Mouse (Mus musculus) right cerebral cortex, postnatal 25 days (tissue): ENCODE data around the gene Slc25a15.
A peak's percentile ranks its signal among the peaks of the same experiment; 100 is the strongest.

Experiments
- DNase-seq: peaks from one replicate; pipeline ENCODE4 v3.0.0; 2022

The Slc25a15 gene

GRCm38 (mm10) chr8:22398142-22398951 is at the start of gene Slc25a15:
TSS of gene Slc25a15 (minus strand) at chr8:22398597.
- peak; percentile 90 for DNase-seq

- DNase-seq, result no peak
Measured at GRCm38 (mm10) chr8:22411971-22412370, 13.6 kb upstream of the Slc25a15 start.

GRCm38 (mm10) chr8:22411282-22411702 is 12.9 kb upstream of the Slc25a15 start, which contains the start of gene Mrps31:
TSS of gene Mrps31 (plus strand) at chr8:22411361.
- peak; percentile 78 for DNase-seq

DNA sequence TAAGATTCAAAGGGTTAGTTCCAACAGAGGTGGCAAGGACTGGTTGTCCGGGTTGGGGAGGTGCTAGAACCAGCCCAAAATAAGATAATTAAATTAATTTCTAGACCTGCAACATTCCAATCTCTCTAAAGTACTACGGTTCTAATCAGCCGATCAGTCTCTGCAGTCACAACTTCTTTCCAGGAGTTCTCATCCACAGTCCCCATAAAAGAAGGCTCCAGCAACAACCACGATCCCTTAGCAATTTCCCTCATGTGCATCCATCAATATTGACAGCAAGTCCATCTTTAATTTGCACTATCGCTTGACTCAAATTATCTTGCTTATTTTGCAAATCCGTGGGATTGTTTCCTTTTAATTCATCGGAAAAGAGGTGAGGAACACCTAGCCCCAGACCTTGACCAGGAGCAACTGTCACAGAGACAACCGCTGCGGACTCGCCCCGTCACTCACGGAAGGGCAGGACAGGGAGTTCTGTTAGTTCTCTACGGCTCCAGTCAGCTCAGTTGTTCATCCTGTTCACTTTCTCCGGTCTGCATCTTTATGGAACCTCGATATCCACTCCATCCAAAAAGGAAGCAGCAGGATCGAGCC is 12.4 kb upstream of the Slc25a15 start:
- no peak for DNase-seq

- DNase-seq, result no peak
Measured at GRCm38 (mm10) chr8:22405733-22406132, 7.3 kb upstream of the Slc25a15 start.

DNA sequence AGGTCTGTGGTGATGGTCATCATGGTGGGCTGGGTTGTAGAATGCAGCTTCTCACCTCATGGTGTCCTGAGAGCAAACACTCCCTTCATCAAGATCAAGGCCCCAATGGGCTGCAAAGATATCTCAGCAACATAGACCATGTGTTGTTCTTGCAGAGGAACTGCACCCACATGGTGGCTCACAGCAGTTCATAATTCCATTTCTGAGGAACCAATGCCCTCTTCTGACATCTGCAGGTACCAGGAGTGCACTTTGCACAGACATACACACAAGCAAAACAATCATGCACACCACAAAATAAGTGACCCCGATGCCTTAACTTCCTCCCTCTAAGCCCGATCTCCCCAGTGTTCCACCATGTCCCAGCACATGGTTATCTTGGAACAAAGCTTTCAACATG is 4.8 kb upstream of the Slc25a15 start:
- no peak for DNase-seq

DNA sequence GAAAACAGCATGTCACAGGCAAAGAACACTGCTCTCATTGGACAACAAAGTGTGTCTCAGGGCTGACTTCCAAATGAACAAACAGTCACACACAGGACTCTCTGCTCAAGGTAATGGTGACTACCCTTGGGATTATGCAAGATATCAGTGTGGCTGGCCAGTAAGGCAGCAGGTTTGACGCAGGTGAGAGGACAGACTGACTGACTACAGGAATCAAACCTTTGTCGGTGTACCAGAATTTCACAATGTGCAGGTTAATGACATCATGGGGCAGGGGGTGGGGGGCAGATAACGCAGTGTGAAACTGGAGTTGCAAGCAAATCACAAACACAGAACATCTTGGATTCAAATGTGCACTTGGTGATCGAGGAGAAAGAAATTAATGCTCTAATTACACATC is 2.2 kb upstream of the Slc25a15 start:
- DNase-seq, result no peak

- no peak for DNase-seq
Measured at GRCm38 (mm10) chr8:22399285-22399880, 986 bp upstream of the Slc25a15 start.

- no peak for DNase-seq
Measured at GRCm38 (mm10) chr8:22397811-22398141, 621 bp downstream of the Slc25a15 start.

- no peak for DNase-seq
Measured at GRCm38 (mm10) chr8:22395256-22395655, 3.1 kb downstream of the Slc25a15 start.

GRCm38 (mm10) chr8:22394471-22394870 is 3.9 kb downstream of the Slc25a15 start:
- no peak for DNase-seq

DNA sequence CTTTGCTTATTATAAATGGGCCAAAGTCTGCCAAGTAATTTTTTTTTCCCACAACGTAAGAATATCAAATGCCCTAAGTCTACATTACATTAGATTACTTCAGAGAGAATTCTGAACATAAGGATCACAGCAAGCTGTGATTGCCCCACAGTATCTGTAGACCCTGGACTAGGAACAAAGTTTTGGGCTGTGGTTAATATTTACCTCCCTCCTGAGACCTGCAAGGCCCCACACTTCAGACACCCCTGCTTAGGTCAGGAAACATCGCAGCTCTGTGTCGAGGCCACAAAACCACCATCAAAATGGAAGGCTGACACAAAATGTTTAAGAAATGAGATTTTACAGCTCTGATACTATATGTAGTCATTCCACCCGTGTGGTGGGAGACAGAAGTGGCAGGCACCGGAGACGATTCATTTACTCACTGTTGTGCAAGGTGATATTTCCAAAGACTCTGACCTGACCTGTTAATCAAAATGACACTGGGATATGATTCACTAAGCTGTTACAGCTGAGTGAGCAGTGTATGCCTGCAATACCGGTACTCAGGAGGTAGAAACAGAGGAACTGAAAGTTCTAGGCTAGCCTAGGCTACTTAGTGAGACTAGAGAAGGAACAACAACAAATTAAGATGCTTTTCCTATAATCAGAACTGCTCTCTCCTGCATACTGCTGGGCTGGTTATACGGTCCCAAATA is 7.5 kb downstream of the Slc25a15 start:
- no peak for DNase-seq

- DNase-seq, result no peak
Measured at GRCm38 (mm10) chr8:22389874-22390273, 8.5 kb downstream of the Slc25a15 start.

DNA sequence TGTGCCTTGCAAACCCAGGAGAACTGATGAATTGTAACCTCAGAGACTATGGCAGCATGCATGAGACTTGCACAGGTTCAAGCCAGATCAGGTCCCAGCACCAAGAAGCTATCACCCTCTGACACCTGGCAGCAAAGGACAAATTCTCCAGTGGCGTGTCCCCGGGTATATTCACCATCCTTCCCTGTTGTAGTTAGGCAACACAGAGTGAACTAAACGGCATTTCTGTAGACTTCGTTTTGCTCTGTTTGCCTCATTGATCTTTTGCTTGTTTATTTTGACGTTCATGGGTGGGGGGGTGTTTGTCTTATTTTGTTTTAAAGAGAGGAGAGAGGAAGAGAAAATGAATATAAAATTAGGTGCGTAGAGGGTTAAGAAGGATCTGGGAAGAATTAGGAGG is 13.2 kb downstream of the Slc25a15 start:
- no peak for DNase-seq

DNA sequence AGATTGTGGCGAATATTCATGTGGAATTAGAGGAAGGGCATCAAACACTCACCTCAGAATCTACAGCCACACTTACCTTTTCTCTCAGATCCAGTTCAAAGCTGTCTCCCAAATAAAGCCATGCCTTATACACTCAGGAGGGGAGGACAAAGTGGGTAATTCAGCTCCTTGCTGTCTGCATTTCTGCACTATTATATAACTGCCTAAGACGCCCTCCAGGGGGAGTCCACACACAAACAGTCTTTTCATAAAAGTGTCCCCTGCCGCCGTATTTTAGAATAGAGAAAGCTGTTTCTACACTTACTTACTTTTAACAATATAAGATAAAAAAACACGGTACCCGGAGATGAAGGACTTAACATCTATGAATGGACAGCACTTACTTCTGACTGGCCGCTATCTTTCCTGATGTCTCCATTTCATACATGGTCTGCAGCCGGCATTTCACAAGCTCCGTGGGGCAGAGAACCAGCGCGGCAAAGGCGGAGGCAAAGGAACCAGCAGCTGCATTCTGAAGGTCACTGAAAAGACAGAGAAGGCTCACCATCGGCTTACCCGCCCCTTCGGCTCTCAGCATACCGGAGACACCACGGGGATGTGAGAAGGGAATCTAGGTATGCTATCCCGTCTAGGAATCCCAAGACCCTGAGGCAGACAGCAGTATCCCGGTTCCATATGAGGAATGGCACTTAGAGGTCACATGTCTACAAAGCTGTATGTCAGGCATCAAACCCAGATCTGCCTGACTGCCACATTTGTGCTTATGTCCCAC is 15.4 kb downstream of the Slc25a15 start:
- no peak for DNase-seq

- DNase-seq, result peak; percentile 21
Measured at GRCm38 (mm10) chr8:22380934-22381333, 17.5 kb downstream of the Slc25a15 start.

- no peak for DNase-seq
Measured at GRCm38 (mm10) chr8:22376903-22377302, 21.5 kb downstream of the Slc25a15 start.

DNA sequence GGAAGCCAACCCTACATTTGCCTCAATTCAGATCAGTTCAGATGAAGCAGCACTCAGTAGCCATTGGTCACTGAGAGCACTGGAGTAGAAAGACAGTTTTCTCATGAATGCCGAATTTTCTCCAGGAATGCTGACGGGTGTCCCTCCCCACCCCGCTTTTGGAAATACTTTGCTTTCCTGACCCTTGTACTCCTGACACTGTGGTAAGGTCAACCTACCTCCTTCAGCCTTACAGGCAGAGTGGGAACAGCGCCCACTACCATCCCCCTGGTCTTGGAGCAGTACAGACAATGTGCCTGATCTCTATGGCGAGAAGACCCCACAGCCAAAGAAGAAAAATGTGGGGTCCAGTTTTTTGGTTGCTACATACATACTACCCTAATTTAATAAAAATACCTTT is 22.1 kb downstream of the Slc25a15 start:
- no peak for DNase-seq

- DNase-seq, result no peak
Measured at GRCm38 (mm10) chr8:22359882-22360281, 38.5 kb downstream of the Slc25a15 start.

DNA sequence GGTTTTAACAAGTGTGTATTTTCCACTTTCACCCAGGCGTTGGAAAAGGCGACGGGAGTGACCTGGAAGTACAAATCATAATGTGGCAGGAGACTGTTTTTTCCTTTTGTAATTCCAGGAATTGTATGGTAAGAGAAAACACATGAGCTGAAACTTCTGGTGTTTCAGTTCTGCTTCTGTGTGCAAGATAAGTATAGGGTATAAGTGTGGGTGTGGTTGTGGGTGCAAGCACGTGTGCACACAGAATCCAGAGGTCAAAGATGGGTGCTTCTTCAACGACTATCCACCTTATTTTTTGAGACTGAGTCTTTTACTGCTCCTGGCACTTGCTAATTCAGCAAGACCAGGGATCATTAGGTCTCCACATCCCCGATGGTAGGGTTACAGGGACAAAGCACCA is 39.0 kb downstream of the Slc25a15 start:
- DNase-seq, result no peak

DNA sequence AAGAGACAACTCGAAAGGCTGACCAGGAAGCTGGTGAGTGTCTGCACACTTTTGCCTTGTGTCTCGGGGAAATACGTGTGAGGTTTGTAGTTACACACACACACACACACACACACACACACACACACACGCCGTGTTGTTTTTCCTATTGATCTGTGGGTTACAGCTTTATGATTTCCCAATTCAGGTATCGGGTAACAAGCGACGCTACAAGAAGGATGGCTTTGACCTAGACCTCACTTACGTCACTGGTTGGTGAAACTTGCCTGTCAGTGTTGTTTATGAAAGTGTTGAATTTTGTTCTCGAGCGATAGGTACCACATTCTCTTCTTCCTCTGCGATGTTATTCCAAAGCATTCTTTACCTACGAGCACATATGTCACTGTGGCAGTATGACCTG is 63.0 kb downstream of the Slc25a15 start:
- DNase-seq, result no peak
